Mouse (Mus musculus): ENCODE data around the gene Vamp2.

- TF ChIP-seq POLR2A (IDR thresholded peaks at IDR 0.05; ENCODE audit: insufficient read length, low read depth) (no peak), MAX (IDR thresholded peaks at IDR 0.05; ENCODE audit: low read depth) (no peak), USF1 (IDR thresholded peaks at IDR 0.05; ENCODE audit: low read depth) (no peak), MYOD1 (IDR thresholded peaks at IDR 0.05; ENCODE audit: control insufficient read depth in 1 of 3, insufficient read length in 2 of 3, low read depth in 2 of 3) (no peak), E2F4 (IDR thresholded peaks at IDR 0.05; ENCODE audit: insufficient read depth) (no peak), TCF12 (IDR thresholded peaks at IDR 0.05; ENCODE audit: insufficient read depth, poor library complexity, severe bottlenecking) (no peak), CEBPB (IDR thresholded peaks at IDR 0.05; ENCODE audit: insufficient read depth, poor library complexity, severe bottlenecking) (no peak), MYOG (IDR thresholded peaks at IDR 0.05; ENCODE audit: control insufficient read depth in 1 of 3, insufficient read depth in 1 of 3, insufficient read length in 2 of 3, low read depth in 2 of 3) (no peak)
These were observed 37.8 kb downstream of the Vamp2 start for GRCm38 (mm10) chr11:69125919-69126705.
